Mouse (Mus musculus) hindbrain, embryonic 16.5 days (tissue): ENCODE results near the gene Shroom3. TPM values are rescaled to one million over a fixed set of nuclear protein-coding genes. Genes with fewer than 3 reads are reported as not detected.
A peak's percentile ranks its signal among the peaks of the same experiment; 100 is the strongest.

Experiments used
- ATAC-seq: fragments of 200-750 bp; cut with Nextera tagmentation; 2 replicates; pipeline ENCODE4 v1.8.0; 2017; ENCODE audit warnings: moderate TSS enrichment, moderate library complexity
- H3K27ac ChIP-seq: fragments of 300-500 bp; sonication (generic); 2 replicates; pipeline ENCODE4 v1.5.1; 2014; ENCODE audit warnings: low read depth, mild to moderate bottlenecking, control low read depth, low read length, moderate library complexity
- H3K27me3 ChIP-seq: fragments of 300-500 bp; sonication (generic); replicated peaks from 2 replicates; pipeline ENCODE4 v1.6.1; 2014; ENCODE audit warnings: low read length; ENCODE audit not compliant: control insufficient read depth, insufficient read depth
- H3K36me3 ChIP-seq: fragments of 300-500 bp; sonication (generic); 2 replicates; pipeline ENCODE4 v1.6.1; 2014; ENCODE audit warnings: mild to moderate bottlenecking, low read length, moderate library complexity, mixed read lengths; ENCODE audit not compliant: control insufficient read depth, insufficient read depth
- H3K4me1 ChIP-seq: fragments of 300-500 bp; sonication (generic); 2 replicates; pipeline ENCODE4 v1.6.1; 2014; ENCODE audit warnings: low read depth, low read length; ENCODE audit not compliant: control insufficient read depth, insufficient read depth
- H3K4me2 ChIP-seq: fragments of 300-500 bp; sonication (generic); 2 replicates; pipeline ENCODE4 v1.6.1; 2014; ENCODE audit warnings: mild to moderate bottlenecking, low read length, control low read depth, moderate library complexity
- H3K4me3 ChIP-seq: fragments of 300-500 bp; sonication (generic); 2 replicates; pipeline ENCODE4 v1.5.1; 2014; ENCODE audit warnings: mild to moderate bottlenecking, low read length, control low read depth, moderate library complexity
- H3K9ac ChIP-seq: fragments of 300-500 bp; sonication (generic); 2 replicates; pipeline ENCODE4 v1.6.1; 2014; ENCODE audit warnings: low read depth, mild to moderate bottlenecking, control low read depth, low read length, moderate library complexity
- H3K9me3 ChIP-seq: fragments of 300-500 bp; sonication (generic); 2 replicates; pipeline ENCODE4 v1.6.1; 2014; ENCODE audit warnings: mild to moderate bottlenecking, low read length, moderate library complexity; ENCODE audit not compliant: control insufficient read depth
- WGBS: fragments of 180-500 bp; shearing (Covaris S2); extraction: QIAGEN DNeasy Blood & Tissue Kit; methylation state at CpG from one replicate; pipeline ENCODE4 v1.1.7; 2014; 5-methylcytosine and 5-hydroxymethylcytosine counted together
- polyA plus RNA-seq: library from polyadenylated mRNA; unstranded; fragments of >200 nt; fragmentation: Nextera tagmentation; extraction: Ambion mirVana; gene quantifications from 2 replicates; pipeline ENCODE4 v1.2.1, GENCODE M21; 2015

Shroom3 gene
- polyA plus RNA-seq, 1 experiment from 2014 or later = 1.4 TPM

DNA sequence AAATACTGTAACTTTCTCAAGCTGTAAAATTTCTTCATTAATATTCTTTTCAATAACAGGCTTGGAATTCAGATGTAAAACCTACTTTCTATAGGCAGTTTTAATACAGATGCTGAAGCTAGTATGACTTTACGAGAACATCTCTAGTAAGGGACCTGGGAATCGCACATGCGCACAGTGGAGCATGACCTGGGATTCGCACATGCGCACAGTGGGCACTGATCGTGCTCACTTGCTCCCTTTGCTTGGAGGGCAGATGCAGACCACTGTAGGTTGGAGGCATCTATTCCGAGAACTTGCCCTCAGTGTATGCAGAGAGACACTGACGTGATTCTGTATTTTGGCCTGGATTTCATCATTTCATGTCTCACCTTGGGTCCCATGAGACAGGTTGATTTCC, 212.6 kb downstream of the Shroom3 start:
- H3K4me3 ChIP-seq = no peak overlapping the region
- H3K9ac ChIP-seq = no peak overlapping the region
- H3K9me3 ChIP-seq = no peaks in the 10 kb centered on the region
- peaks cover 11% of the 10 kb centered on the region for H3K4me1 ChIP-seq
- WGBS = 90% methylated on average over 8 of the region's 8 CpGs
- no peak overlapping the region for H3K27ac ChIP-seq
- H3K36me3 ChIP-seq = no peaks in the 10 kb centered on the region
- no peaks in the 10 kb centered on the region; the same call in none of the 2 replicates for H3K27me3 ChIP-seq
- no peak overlapping the region for H3K4me2 ChIP-seq
- ATAC-seq = no peak

GRCm38 (mm10) chr5:92896725-92897280, 213.6 kb downstream of the Shroom3 start:
- 55% methylated on average over 1 of the region's 1 CpGs for WGBS
- H3K4me1 ChIP-seq = peaks cover 11% of the 10 kb centered on the region
- no peak overlapping the region for H3K27ac ChIP-seq
- H3K4me3 ChIP-seq = no peak overlapping the region
- H3K9me3 ChIP-seq = no peaks in the 10 kb centered on the region
- H3K27me3 ChIP-seq = no peaks in the 10 kb centered on the region; the same call in none of the 2 replicates
- H3K4me2 ChIP-seq = peak overlapping the region; percentile 99
- H3K9ac ChIP-seq = no peak overlapping the region
- no peak for ATAC-seq
- H3K36me3 ChIP-seq = no peaks in the 10 kb centered on the region

DNA sequence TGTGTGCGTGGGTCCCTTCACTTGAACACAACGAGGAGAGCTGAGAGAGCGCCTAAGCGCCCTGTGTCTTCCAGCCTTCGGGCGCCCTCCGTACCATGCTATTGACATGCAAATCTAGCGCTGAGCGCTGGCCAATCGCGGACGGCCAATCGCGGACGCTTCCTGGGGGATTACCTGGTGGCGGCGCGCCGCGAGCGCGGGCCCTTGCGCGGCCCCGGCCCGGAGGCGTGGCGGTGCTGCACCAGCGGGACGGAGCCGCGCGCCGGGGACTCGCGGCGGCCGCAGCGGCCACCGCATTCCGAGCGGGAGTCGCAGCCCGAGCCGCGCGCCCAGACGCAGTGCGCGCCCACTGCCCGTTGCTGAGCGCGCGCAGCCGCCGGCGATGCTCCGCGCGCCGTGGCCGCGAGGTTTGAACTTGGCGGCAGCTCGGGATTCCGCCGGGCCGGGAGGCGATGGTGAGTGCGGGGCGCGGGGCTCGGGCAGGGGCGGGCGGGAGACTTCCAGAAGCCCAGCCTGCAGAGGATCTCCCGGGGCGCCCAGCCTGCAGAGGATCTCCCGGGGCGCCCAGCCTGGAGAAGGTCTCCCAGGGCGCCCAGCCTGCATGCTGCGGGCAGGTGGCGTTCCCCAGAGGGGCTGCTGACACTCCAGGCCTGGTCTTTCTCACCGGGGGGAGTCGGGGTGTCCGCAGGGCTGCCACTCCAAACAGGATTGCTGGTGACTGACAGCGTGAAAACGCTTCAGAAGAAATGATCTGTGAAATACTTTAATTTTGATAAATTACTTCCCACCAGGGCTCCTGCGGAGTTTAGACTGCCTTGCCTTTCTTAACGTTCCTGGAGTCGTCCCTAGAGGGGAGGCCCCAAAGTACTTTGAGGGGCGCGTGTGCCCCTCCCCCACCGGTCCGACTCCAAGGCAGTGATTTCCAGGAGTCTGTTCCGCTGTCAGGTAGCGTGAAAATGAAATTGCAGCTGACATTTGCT, 214.8 kb downstream of the Shroom3 start:
- H3K9me3 ChIP-seq = no peaks in the 10 kb centered on the region
- peak overlapping the region; percentile 76 for H3K4me3 ChIP-seq
- WGBS = under 1% methylated on average over 66 of the region's 96 CpGs
- H3K27ac ChIP-seq = peak overlapping the region; percentile 48
- H3K27me3 ChIP-seq = no peaks in the 10 kb centered on the region; the same call in none of the 2 replicates
- H3K36me3 ChIP-seq = no peaks in the 10 kb centered on the region
- H3K4me1 ChIP-seq = peaks cover 11% of the 10 kb centered on the region
- peak overlapping the region; percentile 99 for H3K4me2 ChIP-seq
- peak; percentile 96 for ATAC-seq
- peak overlapping the region; percentile 81 for H3K9ac ChIP-seq

DNA sequence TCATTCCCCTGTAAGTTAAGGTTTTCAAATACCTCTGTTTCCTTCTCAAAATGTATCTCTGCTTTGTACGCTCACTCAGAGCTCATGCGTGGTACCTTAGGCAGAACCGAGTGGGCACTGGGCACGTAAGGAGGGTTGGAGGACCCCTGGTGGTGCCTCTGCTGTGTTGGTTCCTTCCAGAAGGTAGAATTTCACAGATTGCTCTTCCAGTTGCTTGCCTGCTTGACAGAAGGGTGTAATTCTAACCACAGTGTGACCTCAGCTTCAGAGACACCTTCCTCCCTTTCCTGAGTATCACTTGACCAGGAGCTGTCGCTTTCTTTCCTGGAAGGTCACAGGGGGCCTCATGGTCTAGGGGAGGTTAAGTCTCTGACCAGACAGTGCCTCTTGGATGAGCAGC, 217.2 kb downstream of the Shroom3 start:
- no peak overlapping the region for H3K4me2 ChIP-seq
- no peak overlapping the region for H3K4me3 ChIP-seq
- no peak for ATAC-seq
- H3K9me3 ChIP-seq = no peaks in the 10 kb centered on the region
- no peaks in the 10 kb centered on the region for H3K36me3 ChIP-seq
- 69% methylated on average over 5 of the region's 5 CpGs for WGBS
- no peak overlapping the region for H3K9ac ChIP-seq
- H3K27ac ChIP-seq = no peak overlapping the region
- H3K27me3 ChIP-seq = no peaks in the 10 kb centered on the region; the same call in none of the 2 replicates
- peaks cover 21% of the 10 kb centered on the region for H3K4me1 ChIP-seq

- no peak overlapping the region for H3K9ac ChIP-seq
- H3K36me3 ChIP-seq = no peaks in the 10 kb centered on the region
- H3K4me3 ChIP-seq = no peak overlapping the region
- ATAC-seq = no peak
- peaks cover 25% of the 10 kb centered on the region for H3K4me1 ChIP-seq
- H3K9me3 ChIP-seq = no peaks in the 10 kb centered on the region
- no peak overlapping the region for H3K27ac ChIP-seq
- WGBS = 71% methylated on average over 7 of the region's 7 CpGs
- H3K27me3 ChIP-seq = no peaks in the 10 kb centered on the region; the same call in 1 of the 2 replicates
- no peak overlapping the region for H3K4me2 ChIP-seq
Observed at GRCm38 (mm10) chr5:92901870-92902269, 218.6 kb downstream of the Shroom3 start.

GRCm38 (mm10) chr5:92905146-92905545, 221.9 kb downstream of the Shroom3 start:
- Histone ChIP-seq H3K27me3 (no peaks in the 10 kb centered on the region), H3K4me3 (no peak overlapping the region), H3K4me2 (no peak overlapping the region), H3K4me1 (peaks cover 14% of the 10 kb centered on the region), H3K9ac (no peak overlapping the region), H3K9me3 (no peaks in the 10 kb centered on the region; the same call in 1 of the 2 replicates), H3K36me3 (no peaks in the 10 kb centered on the region), H3K27ac (no peak overlapping the region)
- 39% methylated on average over 9 of the region's 9 CpGs for WGBS
- peak; percentile 40 for ATAC-seq

DNA sequence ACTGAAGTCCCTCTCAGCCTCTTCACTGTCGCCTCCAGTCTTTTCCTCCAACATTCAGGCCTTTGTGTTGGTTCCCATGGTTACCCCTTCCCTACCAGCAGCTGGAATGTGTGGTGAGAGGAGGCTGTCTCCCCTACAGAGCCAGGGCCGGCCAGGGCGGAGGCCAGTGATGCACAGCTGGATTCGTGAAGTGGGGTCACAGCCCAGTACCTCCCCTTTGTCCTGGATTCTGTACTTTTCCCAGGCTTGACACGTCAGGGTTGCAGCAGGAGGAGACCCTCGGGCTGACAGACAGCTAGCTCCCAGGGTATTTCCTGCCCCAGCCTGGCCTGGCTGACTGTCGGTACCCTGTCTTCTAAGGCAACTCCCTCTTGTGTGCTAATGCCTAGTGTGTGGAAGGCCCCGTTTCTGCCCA, 222.4 kb downstream of the Shroom3 start:
- Histone ChIP-seq H3K27me3 (no peaks in the 10 kb centered on the region), H3K9ac (peak overlapping the region; percentile 37; the same call in 1 of the 2 replicates), H3K4me3 (no peak overlapping the region), H3K9me3 (no peaks in the 10 kb centered on the region; the same call in 1 of the 2 replicates), H3K4me1 (peaks cover 14% of the 10 kb centered on the region), H3K27ac (no peak overlapping the region), H3K36me3 (no peaks in the 10 kb centered on the region), H3K4me2 (no peak overlapping the region)
- ATAC-seq = peak; percentile 93
- WGBS = 7% methylated on average over 8 of the region's 8 CpGs

DNA sequence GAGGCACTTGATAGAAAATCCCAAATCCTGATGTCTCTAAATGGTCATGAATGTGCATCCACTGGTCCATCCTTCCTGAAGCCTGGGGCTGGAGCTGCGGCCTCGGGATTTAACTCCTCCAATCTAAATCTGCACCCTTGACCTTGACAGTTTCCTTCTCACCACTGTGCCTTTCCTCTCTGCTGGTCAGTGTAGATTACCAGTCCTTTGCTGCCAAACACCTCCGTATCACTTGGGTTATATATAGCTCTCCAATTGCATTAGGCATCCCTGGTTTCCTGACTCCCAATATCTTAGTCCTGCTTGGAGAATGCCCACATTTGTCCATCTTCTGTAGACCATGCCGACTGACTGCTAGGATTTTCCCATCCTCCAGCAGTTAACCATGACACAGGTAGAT, 225.0 kb downstream of the Shroom3 start:
- Histone ChIP-seq H3K9me3 (no peaks in the 10 kb centered on the region; the same call in 1 of the 2 replicates), H3K4me3 (no peak overlapping the region), H3K4me1 (peaks cover 14% of the 10 kb centered on the region), H3K36me3 (no peaks in the 10 kb centered on the region), H3K27me3 (no peaks in the 10 kb centered on the region), H3K4me2 (no peak overlapping the region), H3K9ac (no peak overlapping the region), H3K27ac (no peak overlapping the region)
- WGBS = 87% methylated on average over 4 of the region's 4 CpGs
- ATAC-seq = no peak

- H3K4me3 ChIP-seq = no peak overlapping the region
- no peak for ATAC-seq
- H3K36me3 ChIP-seq = no peaks in the 10 kb centered on the region
- H3K4me2 ChIP-seq = no peak overlapping the region
- no peaks in the 10 kb centered on the region; the same call in 1 of the 2 replicates for H3K9me3 ChIP-seq
- no peak overlapping the region for H3K27ac ChIP-seq
- no peaks in the 10 kb centered on the region for H3K27me3 ChIP-seq
- 93% methylated on average over 3 of the region's 3 CpGs for WGBS
- no peak overlapping the region for H3K9ac ChIP-seq
- H3K4me1 ChIP-seq = peaks cover 2% of the 10 kb centered on the region; the same call in 1 of the 2 replicates
Observed at GRCm38 (mm10) chr5:92910838-92911237, 227.6 kb downstream of the Shroom3 start.
